Mouse (Mus musculus): Measurements from ENCODE around the gene Hormad1. TPM values are rescaled to one million over a fixed set of nuclear protein-coding genes. Genes with fewer than 3 reads are reported as not detected.
"Not testable (repeated sequence)": the region's sequence is repeated elsewhere in the genome, so short reads cannot be mapped to it uniquely, and the experiment has no call there.

Gene Hormad1
- total RNA-seq, 1 experiment from 2014 or later = not detected

DNA sequence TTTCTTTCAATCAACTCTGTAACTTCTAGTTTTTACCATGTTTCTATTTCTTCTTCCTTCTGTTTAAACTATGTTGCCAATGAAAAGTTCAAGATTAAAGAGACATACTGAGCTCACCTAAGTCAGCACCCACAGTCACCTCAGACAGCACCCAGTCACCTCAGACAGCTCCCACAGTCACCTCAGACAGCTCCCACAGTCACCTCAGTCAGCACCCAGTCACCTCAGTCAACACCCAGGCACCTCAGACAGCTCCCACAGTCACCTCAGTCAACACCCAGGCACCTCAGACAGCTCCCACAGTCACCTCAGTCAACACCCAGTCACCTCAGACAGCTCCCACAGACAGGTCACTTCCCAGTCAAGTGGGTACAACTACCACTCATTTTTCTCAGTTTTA is 17.3 kb upstream of the Hormad1 start:
- ATAC-seq (replicated peaks in 1 of 2; ENCODE audit: insufficient read depth in 1 of 2, low FRiP score in 2 of 2, low TSS enrichment in 1 of 2, low read depth in 1 of 2, poor library complexity in 2 of 2, severe bottlenecking in 2 of 2) = no peak

DNA sequence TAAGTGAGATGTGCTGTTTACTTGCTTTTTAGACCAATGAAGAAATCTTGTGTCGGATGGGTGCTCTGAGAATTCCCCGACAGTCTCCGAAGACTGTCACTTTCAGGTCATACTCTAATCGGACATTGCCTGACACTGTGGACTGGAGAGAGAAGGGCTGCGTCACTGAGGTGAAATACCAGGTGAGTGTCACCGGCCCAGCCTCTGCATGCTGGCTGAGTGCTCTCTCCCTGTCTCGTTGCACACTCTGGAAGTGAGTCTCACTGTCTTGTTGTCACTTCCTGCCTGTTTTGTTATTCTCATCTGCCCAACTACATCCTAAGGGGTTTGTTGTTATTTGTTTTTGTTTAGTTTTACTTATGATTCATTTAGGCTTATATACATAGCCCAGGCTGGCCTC is 16.5 kb upstream of the Hormad1 start:
- ATAC-seq (replicated peaks in 1 of 2; ENCODE audit: insufficient read depth in 1 of 2, low FRiP score in 2 of 2, low TSS enrichment in 1 of 2, low read depth in 1 of 2, poor library complexity in 2 of 2, severe bottlenecking in 2 of 2) = no peak

DNA sequence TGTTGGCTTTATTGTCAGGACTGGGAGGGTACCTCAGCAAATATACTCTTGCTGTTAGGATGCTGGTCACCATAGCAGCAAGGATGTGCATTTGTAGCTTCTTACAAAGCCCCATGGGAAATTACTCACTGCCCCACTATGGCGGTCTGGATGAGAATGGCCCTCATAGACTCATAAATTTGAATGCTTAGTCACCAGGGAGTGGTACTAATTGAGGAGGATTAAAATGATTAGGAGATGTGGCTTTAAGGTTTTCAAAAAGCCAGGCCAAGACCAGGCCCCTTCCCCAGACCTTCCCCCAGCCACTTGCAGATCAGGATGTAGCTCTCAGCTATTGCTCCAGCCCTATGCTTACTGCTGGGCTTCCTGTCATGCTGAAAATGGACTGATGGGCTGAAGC is 9.3 kb upstream of the Hormad1 start:
- no peak for ATAC-seq (replicated peaks in 1 of 2; ENCODE audit: insufficient read depth in 1 of 2, low FRiP score in 2 of 2, low TSS enrichment in 1 of 2, low read depth in 1 of 2, poor library complexity in 2 of 2, severe bottlenecking in 2 of 2)

DNA sequence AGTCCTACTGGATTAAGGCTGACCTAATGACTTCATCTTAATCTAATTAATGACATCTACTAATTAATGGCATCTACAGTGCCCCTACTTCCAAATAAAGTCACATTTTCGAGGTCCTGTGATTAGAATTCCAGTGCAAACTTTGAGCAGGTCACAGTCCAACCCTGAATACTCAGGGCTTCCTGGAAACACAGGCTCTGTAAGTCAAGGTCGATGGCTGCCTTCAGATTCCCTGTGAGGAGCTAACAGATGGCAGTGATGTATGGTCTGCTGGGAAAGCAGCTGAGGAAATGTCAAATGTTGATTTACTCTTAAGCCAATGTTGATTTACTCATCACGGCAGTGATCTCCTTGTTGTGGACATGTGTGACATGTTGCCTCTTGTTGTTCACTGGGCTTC is 5.5 kb upstream of the Hormad1 start:
- no peak for ATAC-seq (replicated peaks in 1 of 2; ENCODE audit: insufficient read depth in 1 of 2, low FRiP score in 2 of 2, low TSS enrichment in 1 of 2, low read depth in 1 of 2, poor library complexity in 2 of 2, severe bottlenecking in 2 of 2)

DNA sequence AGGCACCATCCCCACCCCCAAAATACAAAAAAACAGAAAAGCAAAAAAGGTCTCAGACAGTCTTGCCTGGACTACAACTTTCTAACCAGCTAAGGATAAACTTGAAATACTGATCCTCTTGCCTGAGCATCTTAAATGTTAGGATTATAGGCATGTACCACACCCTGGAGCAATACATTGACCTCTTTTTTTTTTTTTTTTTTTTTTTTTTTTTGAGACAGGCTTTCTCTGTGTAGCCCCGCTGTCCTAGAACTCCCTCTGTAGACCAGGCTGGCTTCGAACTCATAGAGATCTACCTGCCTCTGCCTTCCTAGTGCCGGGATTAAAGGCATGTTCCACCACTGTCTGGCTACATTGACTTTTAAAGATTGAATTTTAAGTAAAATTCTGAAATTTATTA is 1.3 kb downstream of the Hormad1 start:
- ATAC-seq (replicated peaks in 1 of 2; ENCODE audit: insufficient read depth in 1 of 2, low FRiP score in 2 of 2, low TSS enrichment in 1 of 2, low read depth in 1 of 2, poor library complexity in 2 of 2, severe bottlenecking in 2 of 2) = no peak

DNA sequence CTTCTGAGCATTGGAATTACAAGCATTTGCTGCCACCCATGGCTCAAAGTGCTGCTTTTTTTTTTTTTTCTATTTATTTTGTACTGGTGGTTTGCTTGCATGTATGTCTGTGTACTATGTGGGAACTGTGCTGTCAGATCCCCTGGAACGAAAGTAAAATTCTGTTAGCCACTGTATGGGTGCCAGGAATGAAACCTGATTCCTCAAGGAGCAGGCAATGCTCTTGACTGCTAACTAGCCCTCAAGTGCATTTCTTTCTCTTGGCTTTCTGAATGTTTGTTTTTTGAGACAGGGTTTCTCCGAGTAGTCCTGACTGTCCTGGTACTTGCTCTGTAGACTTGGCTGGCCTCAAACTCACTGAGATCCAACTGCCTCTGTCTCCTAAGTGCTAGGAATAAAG is 2.3 kb downstream of the Hormad1 start:
- ATAC-seq (replicated peaks in 1 of 2; ENCODE audit: insufficient read depth in 1 of 2, low FRiP score in 2 of 2, low TSS enrichment in 1 of 2, low read depth in 1 of 2, poor library complexity in 2 of 2, severe bottlenecking in 2 of 2) = no peak

DNA sequence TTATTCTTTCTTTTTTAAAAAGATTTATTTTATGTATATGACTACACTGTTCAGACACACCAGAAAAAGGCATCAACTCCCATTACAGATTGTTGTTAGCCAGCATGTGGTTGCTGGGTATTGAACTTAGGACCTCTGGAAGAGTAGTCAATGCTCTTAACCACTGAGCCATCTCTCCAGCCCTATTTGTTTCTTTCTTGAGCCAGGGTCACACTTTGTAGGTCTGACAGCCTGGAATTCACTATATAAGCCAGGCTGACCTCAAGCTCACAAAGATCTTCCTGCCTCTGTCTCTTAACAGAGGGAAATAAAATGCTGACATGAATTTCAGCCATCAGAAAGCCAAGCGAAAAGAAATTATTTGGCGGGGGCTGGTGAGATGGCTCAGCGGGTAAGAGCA is 10.1 kb downstream of the Hormad1 start:
- ATAC-seq (replicated peaks in 1 of 2; ENCODE audit: insufficient read depth in 1 of 2, low FRiP score in 2 of 2, low TSS enrichment in 1 of 2, low read depth in 1 of 2, poor library complexity in 2 of 2, severe bottlenecking in 2 of 2) = no peak

DNA sequence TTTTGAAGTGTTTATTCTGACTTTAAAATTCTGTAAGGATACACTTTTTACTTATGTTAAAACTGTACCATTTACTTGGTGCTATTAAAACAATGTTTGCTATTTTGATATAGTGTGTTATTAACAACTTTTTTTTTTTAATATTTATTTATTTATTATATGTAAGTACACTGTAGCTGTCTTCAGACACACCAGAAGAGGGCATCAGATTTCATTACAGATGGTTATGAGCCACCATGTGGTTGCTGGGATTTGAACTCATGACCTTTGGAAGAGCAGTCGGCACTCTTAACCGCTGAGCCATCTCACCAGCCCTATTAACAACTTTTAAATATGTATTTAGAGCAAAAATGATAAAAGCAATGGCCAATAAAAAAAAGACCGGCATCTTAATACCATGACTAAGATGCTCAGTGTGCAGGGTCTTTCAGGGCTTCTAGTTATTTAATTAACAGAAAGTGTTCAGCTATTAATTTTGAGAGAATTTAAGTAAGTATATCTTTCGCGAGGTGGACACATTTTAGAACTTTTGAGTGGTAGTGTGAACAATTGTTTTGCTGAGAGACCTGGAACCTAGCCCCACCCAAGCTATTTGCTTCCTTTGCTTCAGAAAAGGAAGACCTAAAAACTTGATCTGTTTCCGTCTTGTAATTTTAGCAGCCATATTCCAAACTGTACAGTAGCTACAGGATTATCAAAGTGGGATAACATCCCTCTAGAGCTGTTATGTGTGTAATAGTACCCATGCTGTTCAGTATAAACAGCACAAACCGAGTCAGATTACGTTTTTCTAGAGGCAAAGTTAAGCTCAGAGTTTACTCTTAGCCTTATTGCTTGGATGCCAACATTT is 28.5 kb downstream of the Hormad1 start:
- peak in 1 of 2 experiments; percentile 12; a peak in 2 of 4 replicates for ATAC-seq (replicated peaks in 1 of 2; ENCODE audit: insufficient read depth in 1 of 2, low FRiP score in 2 of 2, low TSS enrichment in 1 of 2, low read depth in 1 of 2, poor library complexity in 2 of 2, severe bottlenecking in 2 of 2)

DNA sequence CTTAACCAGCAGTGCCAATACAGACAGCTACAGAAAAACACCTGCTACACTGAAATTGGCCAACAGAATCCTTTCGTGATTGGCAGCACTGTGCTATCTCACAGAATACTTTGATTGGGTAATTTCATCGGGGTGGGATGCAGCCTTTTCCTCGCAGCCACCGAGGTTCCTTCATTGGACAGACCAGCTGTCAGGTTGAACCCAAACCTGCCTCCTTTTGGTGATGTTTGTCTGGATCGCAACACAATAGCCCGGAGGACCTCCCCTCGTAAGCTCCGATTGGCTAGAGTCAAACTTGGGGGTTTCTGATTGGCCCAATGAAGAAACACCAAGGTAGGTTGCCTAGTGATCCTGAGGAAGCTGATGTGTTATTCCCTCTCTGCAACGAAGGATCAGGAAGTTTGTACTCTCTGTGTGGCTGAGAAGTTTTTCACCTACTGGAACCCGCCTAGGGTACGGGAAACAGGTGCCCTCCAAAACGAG is 29.2 kb downstream of the Hormad1 start, which contains the start of gene Golph3l:
Gene Golph3l, plus strand, starts transcription at position 331 of the 483 bp plus-strand sequence.
- ATAC-seq (replicated peaks in 1 of 2; ENCODE audit: insufficient read depth in 1 of 2, low FRiP score in 2 of 2, low TSS enrichment in 1 of 2, low read depth in 1 of 2, poor library complexity in 2 of 2, severe bottlenecking in 2 of 2) = peak; percentile 100

DNA sequence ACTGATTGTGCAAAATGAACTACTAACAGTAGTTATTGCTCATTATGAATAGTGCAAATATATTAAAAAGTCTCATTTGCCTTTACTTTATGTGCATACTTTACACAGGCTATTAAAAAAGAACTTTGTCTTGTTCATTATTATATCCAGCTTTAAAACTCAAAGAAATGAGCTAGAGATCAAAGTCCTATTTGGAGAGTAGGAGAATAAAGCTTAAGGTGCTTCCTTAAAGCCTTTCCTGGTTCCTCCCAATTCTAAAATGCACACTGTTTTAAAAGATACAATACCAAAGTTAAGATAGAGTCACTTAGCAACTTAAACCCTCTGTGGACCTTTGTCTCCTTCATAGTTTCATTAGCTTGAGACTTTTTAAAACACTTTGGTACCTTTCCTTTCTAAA is 39.3 kb downstream of the Hormad1 start:
- ATAC-seq (replicated peaks in 1 of 2; ENCODE audit: insufficient read depth in 1 of 2, low FRiP score in 2 of 2, low TSS enrichment in 1 of 2, low read depth in 1 of 2, poor library complexity in 2 of 2, severe bottlenecking in 2 of 2) = no peak

DNA sequence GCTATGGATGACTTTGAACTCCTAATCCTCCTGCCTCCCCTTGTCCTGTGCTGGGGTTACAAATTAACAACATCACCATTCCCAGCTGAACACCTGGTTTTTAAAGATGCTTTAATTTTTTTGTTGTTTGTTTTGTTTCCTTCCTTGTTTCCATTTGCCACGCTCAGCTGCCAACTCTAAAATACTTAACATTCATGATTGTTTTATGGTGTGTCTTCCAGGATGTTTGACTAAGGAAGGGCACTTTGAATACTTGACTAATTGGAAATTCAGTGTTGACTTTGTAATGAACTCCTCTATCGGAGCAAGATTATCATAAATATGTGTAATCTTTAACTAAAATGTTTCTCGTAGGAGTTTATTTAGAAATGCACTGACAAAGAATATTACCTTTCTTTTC is 41.8 kb downstream of the Hormad1 start:
- no peak for ATAC-seq (replicated peaks in 1 of 2; ENCODE audit: insufficient read depth in 1 of 2, low FRiP score in 2 of 2, low TSS enrichment in 1 of 2, low read depth in 1 of 2, poor library complexity in 2 of 2, severe bottlenecking in 2 of 2)

DNA sequence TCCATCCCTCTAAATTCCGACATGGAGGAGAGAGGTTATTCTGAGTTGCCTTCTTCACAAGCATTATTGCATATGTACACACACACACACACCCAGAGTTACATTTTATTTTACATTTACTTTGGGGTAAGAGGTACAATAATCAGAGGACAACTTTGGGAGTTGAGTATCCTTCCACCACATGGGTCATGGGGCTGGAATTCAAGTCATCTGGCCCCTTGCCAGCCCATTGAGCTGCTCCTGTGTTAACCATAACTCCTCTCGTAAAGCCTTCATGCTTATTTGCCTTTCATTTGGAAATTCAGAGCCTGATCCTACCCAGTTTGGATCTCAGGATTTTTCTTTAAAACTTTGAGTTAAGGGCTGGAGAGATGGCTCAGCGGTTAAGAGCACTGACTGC is 46.6 kb downstream of the Hormad1 start:
- ATAC-seq (replicated peaks in 1 of 2; ENCODE audit: insufficient read depth in 1 of 2, low FRiP score in 2 of 2, low TSS enrichment in 1 of 2, low read depth in 1 of 2, poor library complexity in 2 of 2, severe bottlenecking in 2 of 2) = no peak

DNA sequence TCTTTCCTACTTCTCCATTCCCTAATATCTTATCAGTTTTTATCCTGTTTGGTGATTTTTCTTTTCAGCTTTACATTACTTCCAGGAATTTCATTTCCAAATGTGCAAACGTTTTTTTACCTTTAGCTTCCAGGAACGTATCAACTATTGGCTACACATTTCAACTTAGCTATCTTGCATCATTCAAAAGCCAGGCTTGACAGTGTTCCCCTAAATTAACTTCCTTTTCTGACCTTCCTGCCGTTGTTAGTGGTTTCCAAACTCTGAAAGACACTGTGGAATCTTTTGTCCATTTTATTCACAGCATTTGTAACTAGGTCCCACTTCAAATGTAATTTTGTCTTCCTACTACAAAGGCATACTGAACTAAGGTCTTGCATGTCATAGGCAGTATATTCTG is 49.7 kb downstream of the Hormad1 start:
- ATAC-seq (replicated peaks in 1 of 2; ENCODE audit: insufficient read depth in 1 of 2, low FRiP score in 2 of 2, low TSS enrichment in 1 of 2, low read depth in 1 of 2, poor library complexity in 2 of 2, severe bottlenecking in 2 of 2) = no peak

DNA sequence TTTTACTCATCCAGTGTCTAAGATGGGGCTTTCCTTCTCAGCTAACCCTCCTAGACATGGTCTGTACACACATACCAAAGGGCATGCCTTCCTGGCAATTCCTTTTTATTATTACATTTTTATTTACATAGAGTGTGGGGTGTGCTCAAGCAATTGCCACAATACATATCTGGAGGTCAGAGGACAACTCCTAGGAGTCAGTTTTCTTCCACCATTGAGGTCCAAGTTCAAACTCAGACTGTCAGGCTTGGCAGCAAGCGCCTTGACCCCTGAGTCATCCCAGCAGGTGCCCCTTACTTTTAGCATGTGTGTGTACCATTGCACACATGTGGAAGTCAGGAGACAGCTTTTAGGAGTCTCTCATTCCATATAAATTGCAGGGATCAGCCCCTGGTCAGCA is 54.5 kb downstream of the Hormad1 start:
- no peak for ATAC-seq (replicated peaks in 1 of 2; ENCODE audit: insufficient read depth in 1 of 2, low FRiP score in 2 of 2, low TSS enrichment in 1 of 2, low read depth in 1 of 2, poor library complexity in 2 of 2, severe bottlenecking in 2 of 2)

DNA sequence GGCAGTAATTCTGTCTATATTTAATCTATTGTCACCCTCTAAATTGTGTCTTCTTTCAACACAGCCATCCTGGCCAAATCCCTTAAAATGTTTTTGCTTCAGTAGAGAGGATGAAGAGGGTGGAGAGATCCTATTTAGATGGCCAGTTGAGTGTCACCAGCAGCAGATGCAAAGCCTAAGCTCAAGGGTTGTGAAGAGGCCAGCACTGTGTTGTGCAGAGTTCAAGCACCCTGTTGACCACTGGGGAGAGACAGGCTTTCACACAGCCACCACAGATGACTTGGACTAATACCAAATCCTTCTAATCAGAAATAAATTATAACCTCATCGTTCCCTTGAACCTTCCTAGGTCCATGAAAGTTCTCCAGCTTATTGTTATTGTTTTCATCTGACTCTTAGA is 59.0 kb downstream of the Hormad1 start:
- no peak for ATAC-seq (replicated peaks in 1 of 2; ENCODE audit: insufficient read depth in 1 of 2, low FRiP score in 2 of 2, low TSS enrichment in 1 of 2, low read depth in 1 of 2, poor library complexity in 2 of 2, severe bottlenecking in 2 of 2)

DNA sequence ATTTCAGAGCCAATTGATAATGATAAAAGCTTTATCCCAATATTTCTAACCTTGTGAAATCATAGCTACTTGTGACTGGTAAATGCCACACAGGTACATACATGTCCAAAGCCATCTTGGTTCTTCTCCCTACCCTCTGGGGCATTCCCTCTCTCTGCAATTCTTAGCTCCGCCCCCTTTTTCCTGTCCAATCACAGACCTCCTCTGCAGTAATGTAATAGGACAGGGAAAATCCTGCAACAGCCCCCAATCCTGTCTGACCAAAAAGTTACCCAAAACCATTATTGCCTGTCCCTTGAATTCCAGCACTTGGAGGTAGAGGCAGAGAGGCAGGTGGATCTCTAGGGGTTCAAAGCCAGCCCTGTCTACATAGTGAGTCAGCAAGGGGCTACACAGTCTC is 61.8 kb downstream of the Hormad1 start:
- no peak for ATAC-seq (replicated peaks in 1 of 2; ENCODE audit: insufficient read depth in 1 of 2, low FRiP score in 2 of 2, low TSS enrichment in 1 of 2, low read depth in 1 of 2, poor library complexity in 2 of 2, severe bottlenecking in 2 of 2)

DNA sequence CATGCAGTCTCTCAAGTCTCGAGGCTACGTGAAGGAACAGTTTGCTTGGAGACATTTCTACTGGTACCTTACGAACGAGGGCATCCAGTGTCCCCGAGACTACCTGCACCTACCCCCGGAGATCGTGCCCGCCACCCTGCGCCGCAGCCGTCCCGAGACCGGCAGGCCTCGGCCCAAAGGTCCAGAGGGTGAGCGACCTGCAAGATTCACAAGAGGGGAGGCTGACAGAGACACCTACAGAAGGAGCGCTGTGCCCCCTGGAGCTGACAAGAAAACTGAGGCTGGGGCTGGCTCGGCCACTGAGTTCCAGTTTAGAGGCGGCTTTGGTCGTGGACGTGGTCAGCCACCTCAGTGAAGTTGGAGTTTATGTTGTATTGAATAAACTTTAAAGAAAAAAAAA is 62.9 kb downstream of the Hormad1 start:
- not testable (repeated sequence) for ATAC-seq (replicated peaks in 1 of 2; ENCODE audit: insufficient read depth in 1 of 2, low FRiP score in 2 of 2, low TSS enrichment in 1 of 2, low read depth in 1 of 2, poor library complexity in 2 of 2, severe bottlenecking in 2 of 2)

DNA sequence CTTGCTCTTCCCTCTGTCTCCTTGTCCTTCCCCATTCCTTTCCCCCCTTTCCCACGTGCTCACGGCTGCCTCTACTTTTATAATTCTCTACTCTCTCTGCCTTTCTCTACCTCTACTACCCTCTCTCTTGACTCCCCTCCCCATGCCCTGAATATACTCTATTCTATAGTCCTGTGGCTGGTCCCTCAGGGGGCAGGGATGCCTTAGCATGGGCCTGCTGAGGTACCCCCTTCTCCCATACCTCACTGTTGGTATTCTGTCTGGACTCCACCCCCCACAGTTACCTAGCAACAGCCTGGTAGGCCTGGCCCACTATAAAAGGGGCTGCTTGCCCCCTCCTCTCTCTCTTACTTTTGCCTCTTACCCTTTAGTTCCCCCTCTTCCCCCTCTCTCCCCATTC is 64.1 kb downstream of the Hormad1 start:
- no peak for ATAC-seq (replicated peaks in 1 of 2; ENCODE audit: insufficient read depth in 1 of 2, low FRiP score in 2 of 2, low TSS enrichment in 1 of 2, low read depth in 1 of 2, poor library complexity in 2 of 2, severe bottlenecking in 2 of 2)

DNA sequence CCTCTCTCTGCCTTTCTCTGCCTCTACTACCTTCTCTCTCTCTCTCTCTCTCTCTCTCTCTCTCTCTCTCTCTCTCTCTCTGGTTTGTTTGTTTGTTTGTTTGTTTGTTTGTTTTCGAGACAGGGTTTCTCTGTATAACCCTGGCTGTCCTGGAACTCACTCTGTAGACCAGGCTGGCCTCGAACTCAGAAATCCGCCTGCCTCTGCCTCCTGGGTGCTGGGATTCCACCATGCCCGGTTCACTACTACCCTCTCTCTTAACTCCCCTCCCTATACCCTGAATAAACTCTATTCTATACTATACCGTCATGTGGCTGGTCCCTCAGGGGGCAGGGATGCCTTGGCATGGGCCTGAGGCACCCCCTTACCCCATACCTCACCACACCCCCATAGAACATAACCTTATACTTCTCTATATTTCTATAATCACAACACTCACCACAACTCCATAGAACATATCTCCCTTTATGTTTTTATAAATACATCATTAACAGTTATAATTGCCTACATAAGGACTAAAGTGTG is 64.6 kb downstream of the Hormad1 start:
- ATAC-seq (replicated peaks in 1 of 2; ENCODE audit: insufficient read depth in 1 of 2, low FRiP score in 2 of 2, low TSS enrichment in 1 of 2, low read depth in 1 of 2, poor library complexity in 2 of 2, severe bottlenecking in 2 of 2) = not testable (repeated sequence)
